Mouse (Mus musculus) embryo, embryonic 10.5 days (tissue): ENCODE measurements at regions not wholly inside any gene's neighbourhood (a gene's known extent, or its start where the extent isn't known, plus 50 kb on each side); places are given as distances from the start of the nearest gene placed in this dataset.

Source experiments
- DNase-seq: peaks from one replicate; pipeline ENCODE4 v3.0.0-alpha.2; 2015; ENCODE audit warnings: low spot score

DNA sequence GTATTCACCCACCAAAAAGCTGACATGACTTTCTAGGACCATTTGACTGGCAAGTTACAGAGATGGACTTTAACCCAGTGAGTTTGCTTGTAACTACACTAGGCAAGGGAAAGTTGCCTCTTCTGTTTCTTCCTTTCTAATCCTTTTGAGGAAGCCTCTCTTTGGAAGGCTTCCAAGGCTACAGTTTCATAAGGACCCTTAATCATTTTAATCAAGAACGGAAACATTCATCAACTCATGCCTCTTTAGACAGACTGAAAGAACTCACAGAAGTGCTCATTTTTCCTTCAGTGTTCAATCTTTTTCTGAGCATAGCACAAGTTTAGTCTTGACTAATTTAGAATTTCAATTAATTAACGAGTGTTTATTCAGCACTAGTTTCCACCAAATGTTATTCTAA is 84.2 kb downstream of the Ddx1 start:
- no peak for DNase-seq

DNA sequence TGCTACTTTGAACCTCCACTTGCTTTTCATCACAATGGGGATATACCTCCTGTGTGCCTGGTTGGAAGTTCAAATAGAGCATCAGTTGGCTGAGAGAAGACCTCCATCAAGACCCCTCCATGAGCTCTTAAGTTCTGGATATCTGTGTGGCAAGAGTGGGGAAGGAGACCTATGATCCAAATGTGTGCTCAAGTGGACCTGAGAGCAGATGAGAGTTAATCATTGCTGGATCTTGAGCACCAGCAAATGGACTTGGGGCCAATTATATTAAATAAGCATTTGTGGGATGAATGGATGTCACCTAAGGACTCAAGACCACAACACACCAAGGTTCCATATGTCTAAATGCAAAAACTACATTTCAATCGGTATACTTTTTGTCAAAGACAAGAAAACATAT is 88.0 kb downstream of the Ddx1 start:
- no peak for DNase-seq

DNA sequence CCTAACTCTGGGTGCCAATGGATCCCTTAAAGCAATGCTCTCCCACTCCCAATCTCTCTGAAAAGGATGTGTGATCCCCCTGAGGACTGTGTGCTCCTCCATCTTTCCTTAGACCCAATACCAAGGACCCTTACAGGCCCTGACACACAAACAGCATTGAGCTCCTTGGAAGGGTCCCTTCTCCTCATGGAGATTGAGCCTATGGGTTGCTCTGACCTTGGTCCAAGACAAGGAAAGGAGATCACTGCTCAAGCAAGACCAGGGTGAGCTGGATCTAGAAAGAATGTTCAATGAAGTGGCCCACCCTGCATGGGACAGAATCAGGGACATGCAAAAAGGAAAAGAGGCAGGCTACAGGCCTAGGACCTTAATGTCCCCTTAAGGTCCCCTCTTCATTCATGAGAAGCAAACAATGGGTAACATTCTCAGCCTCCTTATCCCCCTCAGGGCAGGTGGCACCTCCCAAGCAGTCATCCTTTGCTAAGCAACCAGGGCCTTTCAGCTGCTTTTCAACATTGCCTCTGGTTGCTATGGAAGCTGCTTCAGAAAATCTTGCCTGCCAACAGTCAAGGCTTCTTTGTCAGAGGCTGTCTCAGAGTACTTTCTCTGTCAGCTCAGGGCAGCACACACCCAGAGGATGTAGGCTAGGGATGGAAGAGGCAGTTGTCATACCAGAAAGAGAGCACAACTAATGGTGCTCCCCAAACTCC is 89.5 kb downstream of the Ddx1 start:
- DNase-seq = peak; percentile 54

DNA sequence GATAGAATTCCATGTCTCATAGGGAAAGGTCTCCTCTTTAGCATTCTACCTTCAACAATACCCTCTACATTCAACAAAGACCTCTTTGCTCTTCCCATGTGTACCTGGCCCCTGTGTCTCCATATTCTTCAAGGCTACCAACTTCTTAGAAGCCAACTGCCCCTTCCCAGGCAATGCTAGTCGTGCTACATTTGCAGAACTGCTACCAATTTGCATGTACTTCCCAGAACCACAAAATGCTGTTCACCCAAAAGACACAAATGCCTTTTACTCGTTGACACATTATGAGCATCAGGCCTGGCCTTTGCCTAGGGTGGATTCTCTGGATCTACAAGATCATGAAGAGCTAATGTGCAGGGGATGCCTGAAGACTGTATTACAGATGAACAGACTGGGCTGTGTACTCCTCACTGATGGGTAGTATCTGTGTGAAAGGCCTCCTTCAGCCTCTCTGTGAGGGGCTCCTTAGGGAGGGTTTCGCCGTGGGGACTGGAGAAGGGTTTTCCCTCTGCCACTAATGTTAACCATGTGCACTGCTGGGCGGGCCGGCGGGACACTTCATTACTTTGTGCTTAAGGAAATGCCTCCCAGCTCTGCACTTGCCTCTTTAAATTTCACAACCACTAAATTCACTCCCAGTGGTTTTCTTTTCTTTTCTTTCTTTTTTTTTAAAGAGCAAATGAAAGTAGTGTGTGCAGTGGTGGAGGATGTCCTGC is 91.2 kb downstream of the Ddx1 start:
- peak; percentile 23 for DNase-seq

DNA sequence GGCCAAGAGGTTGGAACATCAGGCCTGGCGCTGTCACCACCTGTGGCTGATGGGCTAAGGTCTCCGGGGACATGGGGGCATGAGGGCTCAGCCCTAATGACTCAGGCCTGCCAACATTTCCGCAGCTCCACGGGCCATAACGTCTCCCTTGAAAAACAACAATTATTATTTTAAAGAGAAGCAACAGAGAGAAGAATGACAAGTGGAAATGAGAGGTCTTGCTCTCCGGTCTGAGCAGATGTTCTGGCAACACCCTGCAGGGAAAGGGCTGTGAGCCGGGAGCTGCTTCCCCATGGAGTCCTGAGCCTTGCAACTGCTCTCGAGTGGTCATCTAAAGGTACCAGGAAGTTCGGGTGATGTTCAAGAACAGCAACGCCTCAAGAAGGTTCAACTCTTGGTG is 91.9 kb downstream of the Ddx1 start:
- DNase-seq = peak; percentile 35

DNA sequence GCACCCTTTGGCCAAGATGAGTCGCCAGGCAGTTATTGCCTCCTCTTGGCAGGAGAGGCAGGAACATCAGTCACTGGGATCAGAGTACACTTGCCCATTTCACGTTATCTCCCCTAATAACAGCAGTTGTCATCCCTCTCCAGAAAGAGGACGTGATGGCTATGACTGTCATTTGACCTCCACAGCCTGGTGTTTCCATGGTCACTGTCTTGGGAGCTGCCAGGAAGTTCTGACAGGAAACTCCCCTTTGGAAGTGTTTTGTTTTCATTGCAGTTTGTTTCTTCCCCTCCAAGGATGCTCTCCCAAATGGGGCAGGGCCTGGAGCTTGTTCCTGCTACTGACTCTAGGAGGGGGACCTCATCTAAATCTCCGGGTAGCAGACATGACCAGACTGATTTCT is 98.3 kb downstream of the Ddx1 start:
- DNase-seq = no peak

DNA sequence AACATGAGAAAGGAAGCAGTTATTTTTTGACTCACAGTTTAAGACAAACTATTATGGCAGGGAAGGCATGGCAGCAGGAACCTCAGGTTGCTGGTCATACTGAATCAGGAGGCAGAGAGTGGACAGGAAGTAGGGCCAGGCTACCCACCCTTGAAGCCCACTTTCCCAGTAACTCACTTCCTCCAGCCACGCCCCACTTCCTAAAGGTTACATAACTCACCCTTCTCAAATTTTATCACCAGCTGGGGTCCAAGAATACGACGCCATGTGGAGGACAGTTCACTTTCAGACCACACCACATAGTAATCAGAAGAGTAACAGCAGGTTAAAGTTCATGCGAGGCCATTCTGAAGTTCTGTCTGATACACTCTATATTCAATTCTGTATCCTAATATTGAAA is 101.8 kb downstream of the Ddx1 start:
- no peak for DNase-seq

DNA sequence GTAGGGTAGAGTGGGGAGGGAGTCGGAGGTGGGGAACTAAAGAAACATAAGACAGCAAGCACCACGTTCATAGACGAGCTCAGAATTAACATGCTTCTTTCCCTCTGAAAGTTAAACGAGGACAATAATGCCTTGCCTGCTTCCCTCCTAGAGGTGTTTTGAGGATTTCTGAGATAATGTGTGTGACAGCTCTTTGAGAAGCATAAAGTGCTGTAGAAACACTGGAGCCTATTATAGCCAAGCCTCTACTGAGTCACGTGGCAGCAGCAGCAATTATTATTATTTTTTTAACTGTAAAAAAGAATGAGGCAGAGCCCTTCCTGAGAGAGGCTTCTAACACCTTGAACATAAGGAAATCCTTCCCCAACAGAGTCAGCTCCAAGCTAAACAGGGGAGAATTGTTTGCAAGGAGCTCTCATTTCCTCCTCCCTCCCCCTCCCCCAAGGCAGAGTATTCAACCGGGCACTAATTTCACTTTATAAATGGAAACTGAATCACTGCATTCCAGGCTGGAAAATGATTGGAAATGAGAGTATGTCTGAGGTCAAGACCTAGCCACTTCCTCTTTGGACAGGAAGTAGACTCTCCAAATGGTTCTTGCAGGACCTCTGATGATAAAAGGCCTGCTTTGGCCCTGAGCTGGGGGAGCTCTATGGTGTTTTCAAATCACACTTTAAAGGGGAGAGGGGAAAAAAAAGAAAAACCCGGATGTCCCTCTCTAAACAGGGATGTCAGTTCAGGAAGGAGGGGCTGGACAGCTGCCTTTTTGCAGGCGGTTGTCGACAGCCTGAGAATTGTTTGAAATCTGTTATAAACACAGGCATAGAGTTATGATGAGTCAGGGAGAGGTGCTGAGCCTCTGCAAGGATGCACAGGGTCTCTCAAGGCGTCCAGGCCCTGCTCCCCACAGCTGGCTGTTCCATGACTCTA is 103.6 kb downstream of the Ddx1 start:
- DNase-seq = peak; percentile 48

DNA sequence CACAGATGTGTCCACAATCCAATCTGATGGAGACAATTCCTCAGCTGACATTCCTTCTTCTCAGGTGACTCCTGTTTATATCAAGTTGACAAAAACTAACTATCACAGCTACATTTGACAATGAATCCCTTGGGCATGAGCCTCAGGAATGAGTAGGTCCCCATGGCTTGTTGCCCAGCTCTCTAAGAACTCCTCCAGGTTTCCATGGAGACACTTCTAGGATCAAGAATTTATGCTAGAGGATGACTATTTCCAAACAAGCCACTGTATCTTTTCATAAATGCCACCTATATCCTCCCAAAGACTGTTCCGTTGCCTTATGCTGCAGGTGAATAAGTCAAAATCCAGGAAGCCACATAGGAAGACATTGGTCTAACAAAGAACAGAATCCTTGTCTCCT is 104.3 kb downstream of the Ddx1 start:
- no peak for DNase-seq

DNA sequence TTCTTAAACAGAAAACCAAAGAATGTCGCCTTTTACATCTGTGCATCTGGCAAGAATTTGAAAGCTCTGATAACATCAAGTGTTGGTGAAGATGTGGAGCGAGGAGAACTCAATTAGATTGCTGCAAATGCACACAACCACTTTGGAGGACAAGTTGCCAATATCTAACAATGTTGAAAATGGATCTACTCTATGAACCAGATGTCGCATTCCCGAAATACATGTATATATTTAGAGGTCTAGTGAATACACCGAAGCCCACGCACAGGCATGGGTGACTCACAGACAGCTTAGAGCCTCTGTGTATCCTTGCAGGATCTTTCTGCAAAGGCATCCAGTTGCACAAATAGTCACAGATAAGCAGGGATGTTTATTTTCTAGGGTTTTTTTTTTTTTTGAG is 108.4 kb downstream of the Ddx1 start:
- DNase-seq = no peak

DNA sequence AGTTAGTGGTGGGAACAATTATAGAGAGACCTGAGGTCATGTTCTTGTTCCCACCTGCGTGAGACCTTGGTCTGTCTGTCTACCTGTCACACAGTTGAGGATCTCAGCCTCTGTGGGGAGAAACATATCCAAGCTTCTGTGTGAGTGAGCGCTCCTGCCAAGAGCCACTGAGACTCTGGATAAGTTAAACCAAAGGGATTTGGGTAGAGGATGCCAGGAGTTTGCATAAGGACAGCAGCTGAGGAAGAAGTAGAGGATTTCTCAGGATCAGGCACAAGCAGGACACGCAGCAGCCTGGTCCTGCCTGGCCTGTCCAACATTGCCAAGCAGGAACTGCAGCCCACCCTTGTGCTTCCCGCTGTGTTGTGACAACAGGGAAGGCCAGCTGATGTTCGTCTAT is 109.8 kb downstream of the Ddx1 start:
- no peak for DNase-seq

DNA sequence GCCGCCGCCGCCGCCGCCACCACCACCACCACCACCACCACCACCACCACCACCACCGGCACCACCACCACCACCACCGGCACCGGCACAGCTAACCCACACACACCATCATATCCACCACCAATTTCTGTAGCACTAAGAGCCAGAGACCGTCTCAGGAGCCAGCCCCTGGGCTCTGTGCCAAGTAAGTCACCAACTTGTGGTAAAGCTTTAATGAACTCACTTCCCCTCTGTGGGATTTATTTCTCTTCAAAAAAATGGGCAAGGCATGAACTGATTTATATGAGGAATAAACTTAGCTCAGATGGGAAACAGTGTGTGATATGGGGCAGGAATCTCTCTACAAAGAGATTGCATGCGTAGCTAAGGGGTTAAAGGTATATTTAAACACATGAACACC is 114.8 kb downstream of the Ddx1 start:
- no peak for DNase-seq

DNA sequence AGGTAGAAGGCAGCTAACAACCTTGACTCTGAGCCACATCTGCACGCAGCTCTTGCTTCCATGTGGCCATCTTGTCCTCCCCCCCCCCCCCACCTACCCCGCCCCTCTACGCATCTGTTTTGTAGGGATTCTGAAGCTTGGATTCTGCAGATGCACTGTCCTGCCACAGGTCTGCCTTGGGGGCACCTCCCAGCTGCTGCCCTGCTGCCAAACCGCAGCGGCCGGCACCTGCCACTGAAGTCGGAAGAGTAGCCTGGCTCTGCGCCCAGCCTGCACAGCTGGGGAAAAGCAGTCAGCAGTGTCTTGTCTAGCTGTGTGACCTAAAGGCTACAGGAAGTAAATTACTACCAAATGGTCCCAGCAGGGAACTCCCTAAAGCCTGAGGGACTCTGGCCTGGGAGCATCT is 119.3 kb downstream of the Ddx1 start:
- DNase-seq = no peak

DNA sequence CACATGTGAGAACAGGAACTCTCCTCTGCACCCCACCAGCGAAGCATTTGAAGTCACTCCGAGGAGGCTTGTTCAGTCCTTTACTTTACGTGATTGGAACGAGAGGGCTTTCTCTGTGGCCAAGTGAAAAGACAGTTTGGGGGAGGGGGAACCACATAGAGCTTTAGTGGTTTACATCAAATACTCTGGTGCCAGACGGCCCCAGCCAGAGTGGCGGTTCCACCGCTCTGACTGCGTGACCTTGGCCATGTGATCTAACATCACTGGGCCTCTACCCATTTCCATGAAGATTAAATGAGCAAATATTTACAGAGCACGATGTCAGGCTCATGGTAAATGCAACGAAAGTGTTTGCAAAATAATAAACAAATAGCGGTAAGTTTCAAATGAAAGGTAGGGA is 121.6 kb downstream of the Ddx1 start:
- DNase-seq = no peak

DNA sequence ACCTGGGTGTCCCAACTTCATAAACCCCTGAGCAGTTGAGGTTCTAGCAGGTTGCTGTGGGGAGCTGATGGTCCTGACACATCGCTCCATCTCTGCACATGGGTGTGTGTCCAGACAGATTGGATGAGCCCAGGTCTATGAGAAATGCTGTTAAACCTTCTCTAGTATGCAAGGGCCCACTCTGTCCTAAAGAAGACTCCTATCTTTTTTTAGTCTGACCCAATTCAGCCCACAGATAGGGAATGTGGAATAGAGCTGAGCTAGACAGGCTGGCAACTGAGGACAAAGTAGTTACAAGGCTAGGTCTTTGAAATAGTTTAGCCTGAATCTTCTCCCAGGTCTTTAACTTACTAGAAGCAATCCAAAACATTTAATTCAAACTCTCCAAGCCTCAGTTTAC is 124.0 kb downstream of the Ddx1 start:
- DNase-seq = no peak

DNA sequence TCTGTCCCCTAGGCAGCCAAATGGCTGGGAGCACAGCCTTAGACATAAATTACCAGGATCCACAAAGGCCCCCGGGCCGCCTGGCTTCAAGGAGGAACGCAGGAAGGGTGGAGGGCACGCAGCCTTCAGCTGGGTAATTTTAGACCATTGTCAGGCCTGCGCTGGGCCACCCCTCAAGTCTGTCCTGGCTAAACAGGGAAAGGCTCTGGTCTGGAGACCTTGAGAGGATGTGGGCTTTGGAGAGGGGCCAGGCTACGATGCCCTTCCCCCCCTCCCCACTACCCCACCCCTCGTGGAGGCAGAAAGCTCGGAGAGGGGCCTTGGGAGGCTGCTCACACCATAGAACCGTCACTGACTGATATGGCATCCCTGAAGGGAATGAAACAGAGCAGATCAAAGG is 126.7 kb downstream of the Ddx1 start:
- DNase-seq = peak; percentile 31

DNA sequence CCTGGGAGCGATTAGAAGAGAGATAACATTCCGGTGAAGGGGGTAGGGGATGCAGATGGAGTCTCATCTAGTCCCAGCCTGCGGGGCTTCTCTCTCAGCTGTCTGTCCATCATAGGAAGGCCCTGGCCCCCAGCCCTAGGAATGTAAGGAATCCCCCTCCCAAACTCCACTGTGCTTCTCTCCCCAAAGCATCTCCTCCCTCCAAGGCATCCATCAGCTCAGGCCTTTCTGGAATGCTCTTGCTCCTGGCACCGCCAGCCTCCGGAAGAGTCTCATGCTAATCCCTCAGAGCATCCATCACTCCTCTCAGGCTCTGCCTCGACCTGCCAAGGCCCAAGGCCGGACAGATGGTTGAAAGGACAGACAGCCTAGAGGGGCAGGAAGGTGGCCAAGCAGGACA is 128.4 kb downstream of the Ddx1 start:
- DNase-seq = peak; percentile 56

DNA sequence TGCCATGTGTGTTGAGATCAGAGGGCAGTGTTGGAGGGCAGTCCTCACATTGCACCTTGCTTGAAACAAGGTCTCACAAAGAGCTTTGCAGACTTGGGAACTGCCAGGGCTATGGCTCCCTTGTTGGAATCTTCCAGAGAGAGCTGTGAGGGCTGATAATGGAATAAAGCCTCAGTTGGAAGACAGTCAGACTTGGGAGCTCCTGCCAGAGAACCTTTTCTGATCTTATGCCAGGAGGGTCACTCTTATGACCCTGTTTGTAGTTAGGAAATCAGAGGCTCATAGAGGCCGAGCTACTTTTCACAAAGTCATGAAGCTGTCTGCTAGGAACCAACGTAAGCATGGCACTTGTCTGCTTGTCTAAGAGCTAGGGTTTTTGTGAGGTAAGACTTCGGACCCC is 129.4 kb downstream of the Ddx1 start:
- no peak for DNase-seq

DNA sequence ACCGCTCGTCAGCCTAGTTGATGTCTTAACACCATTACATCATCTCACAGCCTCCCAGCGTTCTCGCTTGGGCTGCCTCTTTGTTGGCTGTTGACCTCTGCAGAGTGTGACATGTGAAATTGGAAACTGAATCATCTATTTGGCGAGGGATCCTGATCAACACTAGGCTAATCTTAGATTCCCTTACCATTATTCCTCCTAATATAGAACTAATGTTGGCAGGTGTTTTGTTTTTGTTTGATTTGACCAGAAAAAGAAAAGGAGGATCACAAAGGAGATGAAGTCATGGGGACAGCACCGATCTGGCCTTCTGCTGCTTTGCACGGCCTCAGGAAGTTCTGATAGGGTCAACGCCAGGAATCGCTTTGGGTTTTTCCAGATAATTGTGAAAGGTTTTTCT is 131.0 kb downstream of the Ddx1 start:
- no peak for DNase-seq

DNA sequence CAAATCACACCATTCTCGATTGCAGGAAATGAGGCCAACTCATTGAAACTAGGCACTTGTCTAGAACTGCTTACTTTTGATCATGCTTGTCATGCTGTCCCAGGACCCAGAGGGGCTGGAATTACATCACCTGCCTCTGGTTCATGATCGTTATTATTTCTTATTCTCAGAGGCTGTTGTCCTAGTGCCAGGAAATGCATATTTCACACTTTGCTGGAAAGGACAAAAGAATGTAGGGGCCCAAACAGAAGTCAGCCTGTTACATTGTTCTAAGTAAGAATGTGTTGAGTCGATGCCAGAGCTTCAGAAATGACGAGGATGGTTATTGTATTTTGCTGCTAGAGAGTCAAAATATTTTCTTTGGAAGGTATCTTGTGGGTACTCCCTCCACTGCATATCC is 134.7 kb downstream of the Ddx1 start:
- DNase-seq = no peak

DNA sequence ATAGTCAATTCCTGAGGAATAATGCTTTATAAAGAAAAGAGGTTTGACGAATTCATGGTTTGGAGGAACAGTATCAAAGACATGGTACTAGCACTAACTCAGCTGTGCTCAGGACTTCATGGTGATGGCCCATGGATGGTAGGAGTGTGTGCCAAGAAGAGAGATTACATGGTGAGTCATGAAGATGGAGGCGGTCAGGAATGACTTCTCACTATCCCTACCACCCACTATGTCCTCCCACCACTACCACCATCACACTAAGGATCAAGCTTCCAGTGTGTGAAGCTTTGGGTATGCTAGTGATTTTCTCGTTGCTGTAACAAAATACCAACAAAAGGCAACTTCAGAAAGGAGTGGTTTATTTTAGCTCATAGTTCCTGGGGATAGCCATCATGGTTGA is 142.1 kb downstream of the Ddx1 start:
- DNase-seq = no peak

DNA sequence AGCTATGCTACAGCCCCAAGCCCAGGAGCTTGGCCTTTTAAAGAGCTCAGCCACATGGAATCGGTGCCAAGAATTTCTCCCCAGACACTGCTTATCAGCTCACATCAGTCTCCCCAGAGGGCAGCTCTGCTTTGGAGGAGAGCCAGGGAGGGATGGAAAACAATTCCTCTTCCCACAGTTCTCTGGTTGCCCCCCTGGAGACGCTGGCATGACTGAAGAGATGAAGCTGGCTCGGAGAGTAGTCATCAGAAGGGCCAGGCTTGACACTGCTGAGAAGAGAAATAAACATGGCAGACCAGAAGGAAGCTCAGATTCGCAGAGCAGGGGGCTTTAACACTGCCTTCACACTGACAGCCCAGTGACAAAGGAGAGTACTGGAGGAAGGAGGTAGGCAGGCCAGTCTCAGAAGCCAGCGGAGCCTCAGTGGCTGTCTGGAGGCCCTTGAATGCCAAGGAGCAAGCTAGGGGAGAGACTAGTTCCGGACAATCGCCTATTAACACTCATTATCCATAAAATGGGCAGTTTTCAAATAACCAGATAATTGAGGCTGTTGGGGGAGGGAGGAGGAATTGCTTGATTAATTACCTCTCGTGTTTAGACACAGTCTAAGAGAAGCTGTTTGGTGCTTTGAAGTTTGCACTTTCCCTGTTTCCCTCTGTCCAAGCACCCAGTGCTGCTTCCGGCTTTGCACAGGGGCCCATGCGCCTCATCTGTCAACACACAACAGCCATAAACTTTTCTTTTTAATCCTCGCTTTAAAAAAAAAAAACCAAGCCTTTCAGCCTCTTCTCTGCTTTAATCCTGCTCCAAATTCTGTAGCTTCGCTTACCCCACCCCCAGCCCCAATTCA is 148.3 kb downstream of the Ddx1 start:
- peak; percentile 51 for DNase-seq
